Mouse (Mus musculus): Measurements from ENCODE around the gene Arid3a.

GRCm38 (mm10) chr10:79946752-79947322, 20.0 kb downstream of the Arid3a start:
- TF ChIP-seq E2F4 (IDR thresholded peaks at IDR 0.05; ENCODE audit: borderline replicate concordance, low read depth, low read length): no peak
- TF ChIP-seq SIN3A (IDR thresholded peaks at IDR 0.05; ENCODE audit: low read length): no peak
- TF ChIP-seq CTCF (IDR thresholded peaks at IDR 0.05 in 2 of 3, conservative IDR thresholded peaks at IDR 0.05 in 1 of 3; ENCODE audit: control insufficient read depth in 1 of 3, insufficient read depth in 1 of 3, low read depth in 2 of 3, low read length in 3 of 3, poor library complexity in 1 of 3, severe bottlenecking in 1 of 3): no peak
- no peak for TF ChIP-seq ZNF384 (IDR thresholded peaks at IDR 0.05; ENCODE audit: low read depth, low read length)
- TF ChIP-seq HCFC1 (IDR thresholded peaks at IDR 0.05; ENCODE audit: low read depth, low read length): no peak
- no peak for TF ChIP-seq EP300 (IDR thresholded peaks at IDR 0.05; ENCODE audit: low read depth in 1 of 2, low read length in 2 of 2)
- no peak for TF ChIP-seq POLR2AphosphoS5 (IDR thresholded peaks at IDR 0.05; ENCODE audit: borderline replicate concordance, low read depth, low read length)
- no peak for TF ChIP-seq POLR2A (IDR thresholded peaks at IDR 0.05; ENCODE audit: control insufficient read depth in 1 of 2, insufficient read depth in 1 of 2, low read depth in 1 of 2, low read length in 2 of 2, poor library complexity in 1 of 2)
- no peak for TF ChIP-seq GABPA (IDR thresholded peaks at IDR 0.05; ENCODE audit: low read depth, low read length)
- TF ChIP-seq TCF12 (IDR thresholded peaks at IDR 0.05; ENCODE audit: low read depth, low read length): no peak
- TF ChIP-seq ZC3H11A (IDR thresholded peaks at IDR 0.05; ENCODE audit: low read depth, low read length): no peak
- no peak for TF ChIP-seq GATA1 (IDR thresholded peaks at IDR 0.05; ENCODE audit: low read depth, low read length)
